Mouse (Mus musculus): ENCODE results near the gene 1300017J02Rik. TPM values are rescaled to one million over a fixed set of nuclear protein-coding genes. Genes with fewer than 3 reads are reported as not detected.

The 1300017J02Rik gene
- total and polyA plus RNA-seq, 3 experiments, result 0.62 to 2.6 TPM; not detected in 1

DNA sequence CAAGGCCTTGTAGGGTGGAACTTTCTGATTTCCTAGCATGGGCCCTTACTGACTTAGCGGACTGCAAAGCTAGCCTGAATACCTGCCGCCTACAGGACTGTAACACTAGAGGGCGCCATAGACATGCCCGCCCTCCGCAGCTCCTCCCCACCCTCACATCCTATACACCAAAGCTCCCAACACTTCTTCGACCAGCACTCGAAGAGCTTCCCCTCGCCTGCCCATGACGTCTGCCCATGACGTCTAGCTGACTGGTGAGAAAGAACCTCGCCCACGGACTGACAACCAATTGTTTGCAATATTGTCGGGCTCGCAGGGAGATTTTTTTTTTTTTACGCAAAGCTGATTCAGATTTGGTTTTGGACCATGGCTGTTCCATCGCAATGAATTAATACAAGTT lies 97.0 kb downstream of the 1300017J02Rik start (continued):
- TF ChIP-seq RAD21 (IDR thresholded peaks at IDR 0.05; ENCODE audit: low read depth, low read length), result peak; percentile 77
- TF ChIP-seq RCOR1 (IDR thresholded peaks at IDR 0.05; ENCODE audit: low read depth, low read length), result no peak

DNA sequence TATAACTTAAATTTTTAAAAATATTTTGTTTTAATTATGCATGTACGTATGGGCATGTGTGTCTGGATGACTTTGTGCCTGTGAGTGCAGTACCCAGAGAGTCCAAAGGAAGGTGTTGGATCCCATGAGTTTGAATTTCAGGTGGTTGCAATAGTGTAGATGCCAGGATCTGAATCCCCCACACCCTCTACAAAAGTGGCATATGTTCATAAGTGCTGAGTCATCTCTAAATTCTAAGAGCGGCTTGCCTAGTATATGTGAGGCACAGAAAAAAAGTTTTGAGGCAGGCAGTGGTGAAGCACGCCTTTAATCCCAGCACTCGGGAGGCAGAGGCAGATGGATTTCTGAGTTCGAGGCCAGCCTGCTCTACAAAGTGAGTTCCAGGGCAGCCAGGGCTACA lies 99.1 kb downstream of the 1300017J02Rik start:
- H3K4me1 ChIP-seq (ENCODE audit: control insufficient read depth in 1 of 2, insufficient read depth in 2 of 2, low read length in 2 of 2), result 0 out of 4 replicates have a peak, but pooled peaks cover 0 to 10% of the 10 kb centered on the region in 2 experiments
- H3K36me3 ChIP-seq (ENCODE audit: control insufficient read depth in 1 of 2, insufficient read depth in 2 of 2, low read length in 2 of 2), result peaks cover 0 to 10% of the 10 kb centered on the region in 2 experiments; a peak in 2 of 4 replicates
- H3K27me3 ChIP-seq (ENCODE audit: control insufficient read depth in 1 of 2, insufficient read depth in 2 of 2, low read length in 2 of 2), result no peaks in the 10 kb centered on the region; a peak in 1 of 4 replicates
- no peak for DNase-seq (ENCODE audit: low read depth, low spot score)
- H3K4me3 ChIP-seq (ENCODE audit: control insufficient read depth in 1 of 2, insufficient read depth in 1 of 2, low read depth in 2 of 2, low read length in 2 of 2), result no peak overlapping the region
- H3K27ac ChIP-seq (ENCODE audit: control insufficient read depth, low read depth, low read length), result no peak overlapping the region
- TF ChIP-seq MAFK (IDR thresholded peaks at IDR 0.05; ENCODE audit: borderline replicate concordance, low read depth, low read length) (peak; percentile 55; the same call in 1 of the 2 replicates), ZMIZ1 (IDR thresholded peaks at IDR 0.05; ENCODE audit: low read depth, low read length) (no peak), SIN3A (IDR thresholded peaks at IDR 0.05; ENCODE audit: low read length) (no peak), BHLHE40 (IDR thresholded peaks at IDR 0.05; ENCODE audit: borderline replicate concordance, low read depth, low read length) (no peak), JUND (IDR thresholded peaks at IDR 0.05; ENCODE audit: low read depth, low read length) (no peak), GABPA (IDR thresholded peaks at IDR 0.05; ENCODE audit: low read depth, low read length) (0 out of 2 replicates have a peak, but pooled peaks have one; percentile 43), USF1 (IDR thresholded peaks at IDR 0.05; ENCODE audit: low read depth, low read length) (no peak)
- peaks cover 10% of the 10 kb centered on the region for H3K79me2 ChIP-seq (ENCODE audit: control insufficient read depth, insufficient read depth, low read length, poor library complexity)
- no peaks in the 10 kb centered on the region for H3K9me3 ChIP-seq (replicated peaks; ENCODE audit: insufficient read depth, low read length)
- no peak overlapping the region for H3K9ac ChIP-seq (ENCODE audit: control insufficient read depth, low read depth, low read length, poor library complexity, severe bottlenecking)

DNA sequence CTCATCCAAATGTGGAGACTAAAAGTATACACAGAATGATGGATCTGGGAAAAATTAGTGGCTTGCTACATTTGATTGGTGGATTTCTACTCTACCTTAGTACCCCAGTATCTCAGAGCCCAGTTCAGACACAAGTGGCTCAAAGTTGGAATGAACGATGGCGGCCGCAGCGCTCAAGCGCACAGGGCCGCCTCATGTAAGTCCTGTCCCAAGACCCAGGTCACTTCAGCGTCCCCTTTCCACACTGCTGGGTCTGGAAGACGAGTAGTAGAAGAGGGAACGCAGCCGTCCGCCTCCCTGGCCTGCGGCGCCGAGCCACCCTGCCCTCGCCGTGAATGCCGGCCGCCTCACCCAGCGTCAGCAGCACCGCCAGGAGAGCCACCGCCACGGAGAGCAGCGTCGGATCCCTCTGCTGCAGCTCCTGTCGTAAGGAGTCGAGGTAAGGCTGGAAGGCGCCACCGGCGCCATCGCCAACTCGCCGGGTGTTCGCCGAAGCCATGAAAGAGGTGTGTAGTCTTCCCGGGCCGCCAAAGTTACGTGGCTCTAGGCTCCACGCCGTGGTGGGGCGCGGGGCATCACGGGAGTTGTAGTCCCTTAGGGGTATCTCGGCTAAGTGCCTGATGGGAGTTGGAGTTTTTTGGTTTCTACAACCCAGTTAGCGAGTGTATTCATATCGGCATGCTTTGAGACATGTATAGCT lies 103.2 kb downstream of the 1300017J02Rik start, which contains the start of gene Srprb:
Gene Srprb, minus strand, starts transcription at position 577 of the 700 bp plus-strand sequence.
- Histone ChIP-seq H3K4me3 (ENCODE audit: control insufficient read depth in 1 of 2, insufficient read depth in 1 of 2, low read depth in 2 of 2, low read length in 2 of 2) (peak within 1 kb of the TSS; percentile 91 to 97), H3K4me1 (ENCODE audit: control insufficient read depth in 1 of 2, insufficient read depth in 2 of 2, low read length in 2 of 2) (0 out of 4 replicates have a peak, but pooled peaks cover 0 to 8% of the 10 kb centered on the region in 2 experiments), H3K79me2 (ENCODE audit: control insufficient read depth, insufficient read depth, low read length, poor library complexity) (peaks cover 14% of the 10 kb centered on the region), H3K9me3 (replicated peaks; ENCODE audit: insufficient read depth, low read length) (no peaks in the 10 kb centered on the region), H3K9ac (ENCODE audit: control insufficient read depth, low read depth, low read length, poor library complexity, severe bottlenecking) (peak within 1 kb of the TSS; percentile 95), H3K36me3 (ENCODE audit: control insufficient read depth in 1 of 2, insufficient read depth in 2 of 2, low read length in 2 of 2) (peaks cover 7 to 10% of the 10 kb centered on the region in 2 experiments; a peak in 3 of 4 replicates), H3K27ac (ENCODE audit: control insufficient read depth, low read depth, low read length) (peak within 1 kb of the TSS; percentile 36), H3K27me3 (ENCODE audit: control insufficient read depth in 1 of 2, insufficient read depth in 2 of 2, low read length in 2 of 2) (no peaks in the 10 kb centered on the region)
- DNase-seq (ENCODE audit: low read depth, low spot score), result peak; percentile 94
- TF ChIP-seq CHD1 (IDR thresholded peaks at IDR 0.05; ENCODE audit: low read depth, low read length) (no peak), POLR2AphosphoS2 (IDR thresholded peaks at IDR 0.05; ENCODE audit: low read length) (peak; percentile 60; the same call in 1 of the 2 replicates), KAT2A (conservative IDR thresholded peaks at IDR 0.05; ENCODE audit: low read depth, low read length) (peak; percentile 92), POLR2A (IDR thresholded peaks at IDR 0.05; ENCODE audit: control insufficient read depth in 1 of 2, insufficient read depth in 1 of 2, low read depth in 1 of 2, low read length in 2 of 2, poor library complexity in 1 of 2) (peak; percentile 80 to 88), NELFE (IDR thresholded peaks at IDR 0.05; ENCODE audit: low read depth, low read length) (peak; percentile 75), MXI1 (IDR thresholded peaks at IDR 0.05; ENCODE audit: low read depth, low read length) (peak; percentile 96), CTCF (IDR thresholded peaks at IDR 0.05 in 2 of 3, conservative IDR thresholded peaks at IDR 0.05 in 1 of 3; ENCODE audit: control insufficient read depth in 1 of 3, insufficient read depth in 1 of 3, low read depth in 2 of 3, low read length in 3 of 3, poor library complexity in 1 of 3, severe bottlenecking in 1 of 3) (no peak), ZMIZ1 (IDR thresholded peaks at IDR 0.05; ENCODE audit: low read depth, low read length) (no peak), MAX (IDR thresholded peaks at IDR 0.05; ENCODE audit: low read length) (peak; percentile 61; the same call in 1 of the 2 replicates), TBP (IDR thresholded peaks at IDR 0.05; ENCODE audit: low read depth, low read length) (peak; percentile 93), MYC (IDR thresholded peaks at IDR 0.05; ENCODE audit: low read depth, low read length) (peak; percentile 94), TCF12 (IDR thresholded peaks at IDR 0.05; ENCODE audit: low read depth, low read length) (0 out of 2 replicates have a peak, but pooled peaks have one; percentile 23), SIN3A (IDR thresholded peaks at IDR 0.05; ENCODE audit: low read length) (peak; percentile 94), GATA1 (IDR thresholded peaks at IDR 0.05; ENCODE audit: low read depth, low read length) (peak; percentile 57), HCFC1 (IDR thresholded peaks at IDR 0.05; ENCODE audit: low read depth, low read length) (peak; percentile 100), RAD21 (IDR thresholded peaks at IDR 0.05; ENCODE audit: low read depth, low read length) (no peak), MAZ (IDR thresholded peaks at IDR 0.05; ENCODE audit: low read depth, low read length) (no peak)
